Mouse (Mus musculus) lung, embryonic 14.5 days (tissue): ENCODE data around the gene Kcnf1. TPM values are rescaled to one million over a fixed set of nuclear protein-coding genes. Genes with fewer than 3 reads are reported as not detected.

Experiments used
- ATAC-seq: fragments of 200-750 bp; cut with Nextera tagmentation; 2 replicates; pipeline ENCODE4 v1.8.0; 2017; ENCODE audit warnings: mild to moderate bottlenecking, moderate TSS enrichment, moderate library complexity; ENCODE audit not compliant: insufficient read depth
- DNase-seq: peaks from one replicate; pipeline ENCODE4 v3.0.0-alpha.2; 2015
- H3K27ac ChIP-seq: fragments of 300-500 bp; sonication (generic); 2 replicates; pipeline ENCODE4 v1.5.1; 2014; ENCODE audit warnings: low read depth, mild to moderate bottlenecking, moderate library complexity
- H3K27me3 ChIP-seq: fragments of 300-500 bp; sonication (generic); 2 replicates; pipeline ENCODE4 v1.6.1; 2014; ENCODE audit warnings: low read length, control low read depth; ENCODE audit not compliant: insufficient read depth
- H3K36me3 ChIP-seq: fragments of 300-500 bp; sonication (generic); 2 replicates; pipeline ENCODE4 v1.6.1; 2014; ENCODE audit warnings: control low read depth; ENCODE audit not compliant: insufficient read depth
- H3K4me1 ChIP-seq: fragments of 300-500 bp; sonication (generic); 2 replicates; pipeline ENCODE4 v1.6.1; 2014; ENCODE audit warnings: antibody characterized with exemption, control low read depth; ENCODE audit not compliant: insufficient read depth
- H3K4me2 ChIP-seq: fragments of 300-500 bp; sonication (generic); 2 replicates; pipeline ENCODE4 v1.6.1; 2014; ENCODE audit warnings: mild to moderate bottlenecking
- H3K4me3 ChIP-seq: fragments of 300-500 bp; sonication (generic); 2 replicates; pipeline ENCODE4 v1.5.1; 2014; ENCODE audit warnings: low read depth, low read length
- H3K9ac ChIP-seq: fragments of 300-500 bp; sonication (generic); 2 replicates; pipeline ENCODE4 v1.6.1; 2014
- H3K9me3 ChIP-seq: fragments of 300-500 bp; sonication (generic); 2 replicates; pipeline ENCODE4 v1.6.1; 2016; ENCODE audit warnings: low read depth, low read length, control low read depth
- CTCF ChIP-seq: IDR thresholded peaks from 2 replicates; pipeline ENCODE4 v1.5.1; 2016; ENCODE audit warnings: antibody characterized with exemption, low read depth
- WGBS: fragments of 180-500 bp; shearing (Covaris S2); extraction: QIAGEN DNeasy Blood & Tissue Kit; methylation state at CpG from one replicate; pipeline ENCODE4 v1.1.7; 2014; 5-methylcytosine and 5-hydroxymethylcytosine counted together
- polyA plus RNA-seq: library from polyadenylated mRNA; unstranded; fragments of >200 nt; fragmentation: Nextera tagmentation; extraction: Ambion mirVana; gene quantifications from 2 replicates; pipeline ENCODE4 v1.2.1, GENCODE M21; 2014

The Kcnf1 gene
- polyA plus RNA-seq, result 0.19 and 0.34 TPM in 2 replicates

GRCm38 (mm10) chr12:17176757-17177092, at the start of gene Kcnf1:
Gene Kcnf1 (minus strand): TSS chr12:17176888.
- peak within 1 kb of the TSS; percentile 38 for H3K9ac ChIP-seq
- ATAC-seq, result 0 out of 2 replicates have a peak, but pooled peaks have one; percentile 22
- no peak for TF ChIP-seq CTCF
- peak within 1 kb of the TSS; percentile 44 for H3K4me3 ChIP-seq
- H3K27me3 ChIP-seq, result peaks cover 31% of the 10 kb centered on the region
- H3K4me2 ChIP-seq, result peak within 1 kb of the TSS; percentile 89
- no peak within 1 kb of the TSS for H3K27ac ChIP-seq
- no peak for DNase-seq
- H3K9me3 ChIP-seq, result no peaks in the 10 kb centered on the region
- 18% methylated on average over 4 of the region's 4 CpGs for WGBS
- H3K36me3 ChIP-seq, result no peaks in the 10 kb centered on the region
- no peaks in the 10 kb centered on the region for H3K4me1 ChIP-seq

- Histone ChIP-seq H3K9ac (no peak overlapping the region), H3K36me3 (no peaks in the 10 kb centered on the region), H3K4me3 (no peak overlapping the region), H3K4me2 (no peak overlapping the region), H3K27ac (no peak overlapping the region), H3K4me1 (no peaks in the 10 kb centered on the region), H3K27me3 (no peaks in the 10 kb centered on the region), H3K9me3 (no peaks in the 10 kb centered on the region)
- 74% methylated on average over 5 of the region's 5 CpGs for WGBS
- TF ChIP-seq CTCF, result no peak
- ATAC-seq, result no peak
- no peak for DNase-seq
Observed at GRCm38 (mm10) chr12:17225012-17225411, 48.3 kb upstream of the Kcnf1 start.

DNA sequence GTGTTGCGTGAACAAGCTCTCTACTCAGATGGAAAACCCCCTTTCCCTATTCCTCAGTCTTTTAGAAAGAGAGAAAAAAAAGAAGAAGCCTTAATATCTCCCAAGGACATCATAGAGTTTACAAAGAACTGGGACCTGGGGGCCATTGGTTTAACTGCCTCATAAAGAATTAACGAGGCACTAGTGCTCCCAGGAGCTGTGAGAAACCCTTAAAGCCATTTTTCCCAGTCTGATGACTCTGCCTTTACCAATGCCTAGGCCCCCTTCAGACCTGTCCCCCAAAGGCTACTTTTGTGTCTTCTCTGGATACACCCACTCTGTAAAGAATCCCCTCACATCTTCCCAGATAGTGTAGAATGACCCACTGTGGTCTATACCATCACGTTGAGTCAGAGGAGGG, 46.4 kb upstream of the Kcnf1 start:
- Histone ChIP-seq H3K9me3 (no peaks in the 10 kb centered on the region), H3K4me1 (no peaks in the 10 kb centered on the region), H3K36me3 (no peaks in the 10 kb centered on the region), H3K4me3 (no peak overlapping the region), H3K9ac (no peak overlapping the region), H3K4me2 (no peak overlapping the region), H3K27me3 (no peaks in the 10 kb centered on the region), H3K27ac (no peak overlapping the region)
- TF ChIP-seq CTCF, result no peak
- WGBS, result 64% methylated on average over 3 of the region's 3 CpGs
- DNase-seq (no peak), ATAC-seq (no peak)

- DNase-seq (peak; percentile 28), ATAC-seq (no peak)
- no peak overlapping the region for H3K27ac ChIP-seq
- H3K4me3 ChIP-seq, result no peak overlapping the region
- H3K9ac ChIP-seq, result no peak overlapping the region
- no peaks in the 10 kb centered on the region for H3K9me3 ChIP-seq
- H3K27me3 ChIP-seq, result no peaks in the 10 kb centered on the region
- WGBS, result 44% methylated on average over 5 of the region's 5 CpGs
- H3K36me3 ChIP-seq, result no peaks in the 10 kb centered on the region
- no peak overlapping the region for H3K4me2 ChIP-seq
- H3K4me1 ChIP-seq, result no peaks in the 10 kb centered on the region
- peak; percentile 72 for TF ChIP-seq CTCF
Observed at GRCm38 (mm10) chr12:17221891-17222428, 45.3 kb upstream of the Kcnf1 start.

- no peaks in the 10 kb centered on the region for H3K27me3 ChIP-seq
- 60% methylated on average over 5 of the region's 5 CpGs for WGBS
- no peak overlapping the region for H3K9ac ChIP-seq
- H3K4me3 ChIP-seq, result no peak overlapping the region
- no peaks in the 10 kb centered on the region for H3K9me3 ChIP-seq
- DNase-seq (no peak), ATAC-seq (no peak)
- TF ChIP-seq CTCF, result no peak
- H3K4me2 ChIP-seq, result no peak overlapping the region
- no peaks in the 10 kb centered on the region for H3K36me3 ChIP-seq
- no peaks in the 10 kb centered on the region for H3K4me1 ChIP-seq
- no peak overlapping the region for H3K27ac ChIP-seq
Observed at GRCm38 (mm10) chr12:17220631-17221030, 43.9 kb upstream of the Kcnf1 start.

- H3K27ac ChIP-seq, result no peak overlapping the region
- 55% methylated on average over 4 of the region's 4 CpGs for WGBS
Observed at GRCm38 (mm10) chr12:17219107-17219506, 42.4 kb upstream of the Kcnf1 start.

GRCm38 (mm10) chr12:17218390-17218789, 41.7 kb upstream of the Kcnf1 start:
- no peaks in the 10 kb centered on the region for H3K27me3 ChIP-seq
- H3K27ac ChIP-seq, result no peak overlapping the region
- no peak overlapping the region for H3K4me2 ChIP-seq
- no peak for TF ChIP-seq CTCF
- H3K4me1 ChIP-seq, result no peaks in the 10 kb centered on the region
- DNase-seq, result no peak
- no peak overlapping the region for H3K4me3 ChIP-seq
- H3K36me3 ChIP-seq, result no peaks in the 10 kb centered on the region
- ATAC-seq, result no peak
- no peak overlapping the region for H3K9ac ChIP-seq
- H3K9me3 ChIP-seq, result no peaks in the 10 kb centered on the region
- WGBS, result 57% methylated on average over 8 of the region's 8 CpGs

More at GRCm38 (mm10) chr12:17219107-17219506, 42.4 kb upstream of the Kcnf1 start:
- TF ChIP-seq CTCF, result no peak
- ATAC-seq, result no peak
- no peak overlapping the region for H3K4me3 ChIP-seq
- DNase-seq, result no peak
- H3K4me2 ChIP-seq, result no peak overlapping the region
- no peaks in the 10 kb centered on the region for H3K36me3 ChIP-seq
- no peaks in the 10 kb centered on the region for H3K4me1 ChIP-seq
- no peaks in the 10 kb centered on the region for H3K9me3 ChIP-seq
- no peak overlapping the region for H3K9ac ChIP-seq
- no peaks in the 10 kb centered on the region for H3K27me3 ChIP-seq

DNA sequence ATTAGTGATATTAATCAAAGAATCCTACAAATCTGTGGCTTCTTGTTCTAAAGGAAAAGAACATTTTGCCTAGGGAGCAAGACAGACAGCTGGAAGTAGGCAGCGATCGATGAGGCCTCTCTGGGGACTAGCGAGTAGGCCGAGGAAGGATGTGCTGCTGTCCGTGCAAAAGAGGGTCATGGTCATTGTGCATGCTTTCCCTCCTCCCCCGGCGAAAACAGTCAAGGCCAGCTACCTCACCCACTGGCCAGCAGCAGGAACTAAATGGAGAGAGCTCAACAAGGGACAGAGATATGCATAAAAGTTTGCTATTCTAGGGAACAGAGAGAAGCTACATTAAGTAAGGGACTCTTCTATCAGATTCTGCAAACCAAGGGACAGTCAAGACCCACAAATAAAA, 39.1 kb upstream of the Kcnf1 start:
- no peaks in the 10 kb centered on the region for H3K27me3 ChIP-seq

More for the DNA sequence above, 39.1 kb upstream of the Kcnf1 start:
- no peak overlapping the region for H3K4me3 ChIP-seq
- ATAC-seq (no peak), DNase-seq (no peak)
- no peak overlapping the region for H3K9ac ChIP-seq
- TF ChIP-seq CTCF, result no peak
- 85% methylated on average over 7 of the region's 7 CpGs for WGBS
- H3K27ac ChIP-seq, result no peak overlapping the region
- H3K9me3 ChIP-seq, result no peaks in the 10 kb centered on the region
- H3K4me1 ChIP-seq, result no peaks in the 10 kb centered on the region
- no peaks in the 10 kb centered on the region for H3K36me3 ChIP-seq
- H3K4me2 ChIP-seq, result no peak overlapping the region
